Mouse (Mus musculus): ENCODE results near the gene Usp39. TPM values are rescaled to one million over a fixed set of nuclear protein-coding genes. Genes with fewer than 3 reads are reported as not detected.

Usp39 gene
- total RNA-seq, 1 experiment = 76.9 TPM

- H3K9me3 ChIP-seq (ENCODE audit: control insufficient read depth, insufficient read depth, low read depth, low read length) = no peaks in the 10 kb centered on the region
- peak; percentile 63; the same call in 1 of the 2 replicates for TF ChIP-seq ZNF384 (IDR thresholded peaks at IDR 0.05; ENCODE audit: low read depth, low read length)
- TF ChIP-seq ZC3H11A (IDR thresholded peaks at IDR 0.05; ENCODE audit: borderline replicate concordance, low read depth, low read length) = no peak
- no peak for TF ChIP-seq HCFC1 (IDR thresholded peaks at IDR 0.05; ENCODE audit: borderline replicate concordance, insufficient read depth, low read length)
- no peak for TF ChIP-seq MAFK (IDR thresholded peaks at IDR 0.05; ENCODE audit: insufficient read depth, low read depth, low read length)
- no peak for TF ChIP-seq CHD2 (IDR thresholded peaks at IDR 0.05; ENCODE audit: low read depth, low read length)
- in situ Hi-C loops (cut with MboI; ENCODE audit: low sequenced_read_pairs in 2 of 2, unreplicated experiment in 2 of 2) = no loop called here
- H3K9ac ChIP-seq (ENCODE audit: insufficient read depth, low read depth, low read length, poor library complexity, severe bottlenecking) = no peak overlapping the region
- H3K4me3 ChIP-seq (ENCODE audit: insufficient read depth in 1 of 2, low read depth in 1 of 2, low read length in 2 of 2, poor library complexity in 1 of 2, severe bottlenecking in 1 of 2) = no peak overlapping the region
- no peaks in the 10 kb centered on the region for H3K4me1 ChIP-seq (ENCODE audit: control insufficient read depth in 2 of 2, insufficient read depth in 2 of 2, low read length in 2 of 2, poor library complexity in 1 of 2)
- peak; percentile 20 for DNase-seq (ENCODE audit: low read depth, low spot score)
- H3K27ac ChIP-seq (ENCODE audit: insufficient read depth, low read depth, low read length, poor library complexity, severe bottlenecking) = no peak overlapping the region
- no peaks in the 10 kb centered on the region for H3K36me3 ChIP-seq (ENCODE audit: control insufficient read depth, insufficient read depth, low read length, poor library complexity, severe bottlenecking)
Measured at GRCm38 (mm10) chr6:72283914-72284313, 61.1 kb downstream of the Usp39 start.

DNA sequence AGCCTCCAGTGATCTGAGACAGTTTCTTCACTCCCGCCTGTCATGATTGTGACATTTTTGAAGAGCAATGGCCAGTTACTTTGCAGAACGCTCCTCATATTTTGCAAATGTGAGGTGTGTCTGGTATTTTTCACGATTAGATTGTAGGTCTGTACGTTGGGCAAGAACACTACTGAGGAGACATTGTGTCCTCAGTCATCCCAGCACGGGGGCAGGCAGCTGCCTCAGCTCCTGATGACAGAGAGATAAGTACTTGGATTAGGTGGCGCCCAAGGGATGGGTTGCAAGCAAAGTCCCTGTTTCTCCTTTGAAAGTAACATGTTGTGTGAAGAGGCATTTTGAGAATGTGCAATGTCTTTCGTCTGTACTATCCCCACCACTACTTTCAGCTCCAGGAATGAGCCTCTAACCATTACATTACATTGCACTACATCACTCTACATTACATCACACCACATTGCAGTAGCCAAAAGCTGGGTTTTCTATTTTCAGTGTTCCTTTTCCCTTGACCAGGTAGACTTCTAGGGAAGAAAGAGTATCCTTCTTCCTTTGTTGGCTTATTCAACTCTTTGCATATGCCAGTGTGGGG is 64.5 kb downstream of the Usp39 start:
- no peaks in the 10 kb centered on the region for H3K9me3 ChIP-seq (ENCODE audit: control insufficient read depth, insufficient read depth, low read depth, low read length)
- H3K9ac ChIP-seq (ENCODE audit: insufficient read depth, low read depth, low read length, poor library complexity, severe bottlenecking) = no peak overlapping the region
- DNase-seq (ENCODE audit: low read depth, low spot score) = no peak
- in situ Hi-C loops (cut with MboI; ENCODE audit: low sequenced_read_pairs in 2 of 2, unreplicated experiment in 2 of 2) = no loop called here
- no peak overlapping the region for H3K4me3 ChIP-seq (ENCODE audit: insufficient read depth in 1 of 2, low read depth in 1 of 2, low read length in 2 of 2, poor library complexity in 1 of 2, severe bottlenecking in 1 of 2)
- H3K36me3 ChIP-seq (ENCODE audit: control insufficient read depth, insufficient read depth, low read length, poor library complexity, severe bottlenecking) = no peaks in the 10 kb centered on the region
- no peaks in the 10 kb centered on the region for H3K4me1 ChIP-seq (ENCODE audit: control insufficient read depth in 2 of 2, insufficient read depth in 2 of 2, low read length in 2 of 2, poor library complexity in 1 of 2)
- no peak overlapping the region for H3K27ac ChIP-seq (ENCODE audit: insufficient read depth, low read depth, low read length, poor library complexity, severe bottlenecking)
- TF ChIP-seq MAFK (IDR thresholded peaks at IDR 0.05; ENCODE audit: insufficient read depth, low read depth, low read length) = no peak
- TF ChIP-seq HCFC1 (IDR thresholded peaks at IDR 0.05; ENCODE audit: borderline replicate concordance, insufficient read depth, low read length) = no peak
- no peak for TF ChIP-seq CHD2 (IDR thresholded peaks at IDR 0.05; ENCODE audit: low read depth, low read length)
- no peak for TF ChIP-seq ZC3H11A (IDR thresholded peaks at IDR 0.05; ENCODE audit: borderline replicate concordance, low read depth, low read length)
- no peak for TF ChIP-seq ZNF384 (IDR thresholded peaks at IDR 0.05; ENCODE audit: low read depth, low read length)

DNA sequence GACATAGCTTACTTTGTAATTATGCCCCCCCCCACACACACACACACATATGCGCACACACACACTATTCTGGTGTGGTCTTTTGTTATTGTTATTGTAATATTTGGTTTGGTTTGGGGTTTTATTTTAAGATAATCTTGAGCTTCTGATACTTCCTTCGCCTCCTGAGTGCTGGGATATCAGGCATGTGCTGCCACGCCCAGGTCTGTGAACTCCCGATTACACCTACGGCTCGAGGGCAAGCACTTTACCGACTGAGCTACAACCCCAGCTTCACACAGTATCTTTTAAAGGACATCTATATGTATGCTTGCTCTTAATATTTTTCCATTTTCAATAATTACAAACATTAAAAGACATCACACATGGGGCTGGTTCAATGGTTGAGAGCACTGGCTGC is 65.5 kb downstream of the Usp39 start:
- Histone ChIP-seq H3K4me3 (ENCODE audit: insufficient read depth in 1 of 2, low read depth in 1 of 2, low read length in 2 of 2, poor library complexity in 1 of 2, severe bottlenecking in 1 of 2) (no peak overlapping the region), H3K9ac (ENCODE audit: insufficient read depth, low read depth, low read length, poor library complexity, severe bottlenecking) (no peak overlapping the region), H3K27ac (ENCODE audit: insufficient read depth, low read depth, low read length, poor library complexity, severe bottlenecking) (no peak overlapping the region), H3K4me1 (ENCODE audit: control insufficient read depth in 2 of 2, insufficient read depth in 2 of 2, low read length in 2 of 2, poor library complexity in 1 of 2) (no peaks in the 10 kb centered on the region), H3K9me3 (ENCODE audit: control insufficient read depth, insufficient read depth, low read depth, low read length) (no peaks in the 10 kb centered on the region), H3K36me3 (ENCODE audit: control insufficient read depth, insufficient read depth, low read length, poor library complexity, severe bottlenecking) (no peaks in the 10 kb centered on the region)
- in situ Hi-C loops (cut with MboI; ENCODE audit: low sequenced_read_pairs in 2 of 2, unreplicated experiment in 2 of 2) = no loop called here
- no peak for DNase-seq (ENCODE audit: low read depth, low spot score)
- TF ChIP-seq HCFC1 (IDR thresholded peaks at IDR 0.05; ENCODE audit: borderline replicate concordance, insufficient read depth, low read length) = no peak
- TF ChIP-seq ZNF384 (IDR thresholded peaks at IDR 0.05; ENCODE audit: low read depth, low read length) = no peak
- TF ChIP-seq MAFK (IDR thresholded peaks at IDR 0.05; ENCODE audit: insufficient read depth, low read depth, low read length) = no peak
- TF ChIP-seq ZC3H11A (IDR thresholded peaks at IDR 0.05; ENCODE audit: borderline replicate concordance, low read depth, low read length) = no peak
- no peak for TF ChIP-seq CHD2 (IDR thresholded peaks at IDR 0.05; ENCODE audit: low read depth, low read length)

DNA sequence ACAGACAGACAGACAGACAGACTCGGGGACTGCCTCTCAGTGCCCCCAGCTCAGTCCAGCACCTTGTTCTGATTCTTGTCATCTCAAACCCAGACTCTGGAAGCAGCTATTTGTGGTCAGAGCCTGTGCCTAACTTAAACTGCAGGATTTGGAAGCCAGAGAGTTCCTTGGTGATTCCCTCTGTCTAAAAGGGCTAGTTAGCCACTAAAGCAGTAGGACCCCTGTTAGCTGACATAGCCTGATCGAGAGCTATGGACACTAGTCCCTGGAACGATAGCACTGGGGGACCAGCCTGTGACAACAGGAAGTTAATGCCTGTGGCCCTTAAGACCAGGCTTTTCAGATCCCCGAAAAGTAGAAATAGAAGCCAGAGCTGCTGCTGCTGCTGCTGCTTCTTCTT is 66.1 kb downstream of the Usp39 start:
- H3K4me1 ChIP-seq (ENCODE audit: control insufficient read depth in 2 of 2, insufficient read depth in 2 of 2, low read length in 2 of 2, poor library complexity in 1 of 2) = no peaks in the 10 kb centered on the region
- no peak for DNase-seq (ENCODE audit: low read depth, low spot score)
- no peak overlapping the region for H3K27ac ChIP-seq (ENCODE audit: insufficient read depth, low read depth, low read length, poor library complexity, severe bottlenecking)
- H3K9ac ChIP-seq (ENCODE audit: insufficient read depth, low read depth, low read length, poor library complexity, severe bottlenecking) = no peak overlapping the region
- no peaks in the 10 kb centered on the region for H3K9me3 ChIP-seq (ENCODE audit: control insufficient read depth, insufficient read depth, low read depth, low read length)
- in situ Hi-C loops (cut with MboI; ENCODE audit: low sequenced_read_pairs in 2 of 2, unreplicated experiment in 2 of 2) = no loop called here
- no peaks in the 10 kb centered on the region for H3K36me3 ChIP-seq (ENCODE audit: control insufficient read depth, insufficient read depth, low read length, poor library complexity, severe bottlenecking)
- TF ChIP-seq CHD2 (IDR thresholded peaks at IDR 0.05; ENCODE audit: low read depth, low read length) (no peak), ZC3H11A (IDR thresholded peaks at IDR 0.05; ENCODE audit: borderline replicate concordance, low read depth, low read length) (no peak), ZNF384 (IDR thresholded peaks at IDR 0.05; ENCODE audit: low read depth, low read length) (no peak), MAFK (IDR thresholded peaks at IDR 0.05; ENCODE audit: insufficient read depth, low read depth, low read length) (no peak), HCFC1 (IDR thresholded peaks at IDR 0.05; ENCODE audit: borderline replicate concordance, insufficient read depth, low read length) (no peak)
- H3K4me3 ChIP-seq (ENCODE audit: insufficient read depth in 1 of 2, low read depth in 1 of 2, low read length in 2 of 2, poor library complexity in 1 of 2, severe bottlenecking in 1 of 2) = no peak overlapping the region

Data from ES-E14 (cell line).